Mouse (Mus musculus) kidney, adult 10 weeks (tissue): ENCODE results near the gene Gm19402. TPM values are rescaled to one million over a fixed set of nuclear protein-coding genes. Genes with fewer than 3 reads are reported as not detected.

Source experiments
- polyA plus RNA-seq: library from polyadenylated mRNA; stranded (reverse); fragments of 350-450 nt; fragmentation: Illumina TruSeq; extraction: RNeasy Lipid Tissue Mini Kit (QIAGEN cat#74804); gene quantifications from one replicate; pipeline ENCODE4 v1.2.3, GENCODE M21; 2014; ENCODE audit warnings: low read depth, low replicate concordance

Gene Gm19402
- polyA plus RNA-seq, result not detected

GRCm38 (mm10) chr10:77690356-77690807 lies at the start of gene Gm19402:
Gene Gm19402 (minus strand): TSS chr10:77690757.

DNA sequence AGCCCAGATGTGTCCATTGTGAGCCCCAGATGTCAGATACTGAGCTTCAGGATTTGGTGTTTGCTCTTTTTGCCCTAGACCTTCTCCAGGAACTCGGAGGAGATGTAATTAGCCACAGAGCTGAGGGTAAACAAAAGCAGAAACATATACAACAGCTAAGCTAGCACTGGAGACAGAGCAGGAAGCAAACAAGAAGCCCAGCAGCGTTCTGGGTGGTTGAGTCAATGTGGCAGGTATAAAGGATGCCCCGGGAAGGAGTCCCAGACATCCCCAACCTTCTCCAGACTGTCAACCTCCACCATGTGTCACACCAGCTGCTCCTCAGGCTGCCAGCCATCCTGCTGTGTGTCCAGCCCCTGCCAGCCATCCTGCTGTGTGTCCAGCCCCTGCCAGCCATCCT lies 35.6 kb upstream of the Gm19402 start, which contains the start of gene Gm10100:
TSS of gene Gm10100 (plus strand) at position 301 of the 400 bp plus-strand sequence.

GRCm38 (mm10) chr10:77720299-77720698 lies 29.7 kb upstream of the Gm19402 start, which contains the start of gene Krtap12-1:
Gene Krtap12-1 (plus strand): TSS chr10:77720599.

GRCm38 (mm10) chr10:77715507-77715906 lies 24.9 kb upstream of the Gm19402 start, which contains the start of gene Gm10142:
Gene Gm10142 (plus strand): TSS chr10:77715807.

DNA sequence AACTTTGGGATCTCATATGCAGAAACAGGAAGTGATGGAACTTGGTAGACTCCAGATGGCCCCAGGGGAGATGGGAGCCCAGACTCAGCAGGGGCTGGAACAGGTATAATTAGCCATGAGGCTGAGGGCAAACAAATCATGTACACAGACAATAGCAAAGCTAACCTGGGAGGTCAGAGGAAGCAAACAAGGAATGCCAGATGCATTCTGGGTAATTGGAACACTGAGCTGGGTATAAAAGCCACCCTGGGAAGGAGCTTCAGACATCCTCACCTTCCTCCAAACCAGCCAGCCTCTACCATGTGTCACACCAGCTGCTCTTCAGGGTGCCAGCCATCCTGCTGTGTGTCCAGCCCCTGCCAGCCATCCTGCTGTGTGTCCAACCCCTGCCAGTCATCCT lies 20.6 kb upstream of the Gm19402 start, which contains the start of gene Gm10024:
TSS of gene Gm10024 (plus strand) at position 301 of the 400 bp plus-strand sequence.

GRCm38 (mm10) chr10:77706326-77706725 lies 15.8 kb upstream of the Gm19402 start, which contains the start of gene Gm10272:
Gene Gm10272 (plus strand): TSS chr10:77706626.

DNA sequence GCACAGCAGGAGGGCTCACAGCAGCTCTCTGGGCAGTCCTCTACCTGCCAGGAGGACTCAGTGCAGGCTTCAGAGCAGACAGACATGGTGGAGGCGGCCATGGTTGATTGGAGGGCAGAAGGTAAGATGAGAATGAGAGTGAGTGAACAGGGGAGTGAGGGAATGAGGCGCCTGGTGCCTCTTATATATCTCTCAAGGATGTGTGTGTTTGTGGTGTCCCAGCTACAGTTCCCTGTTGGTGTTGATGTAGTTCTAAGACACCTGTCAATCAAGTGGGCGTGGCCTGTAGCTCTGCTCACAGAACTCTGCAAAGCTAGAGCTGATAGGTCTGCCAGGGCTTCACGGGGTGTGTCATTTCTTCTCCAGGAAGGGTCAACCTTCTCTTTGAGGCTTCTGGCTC lies 6.6 kb upstream of the Gm19402 start, which contains the start of gene Gm9508:
TSS of gene Gm9508 (minus strand) at position 101 of the 400 bp plus-strand sequence.

GRCm38 (mm10) chr10:77685895-77686664 lies 4.5 kb downstream of the Gm19402 start, which contains the start of gene Tspear:
Gene Tspear (plus strand): TSS chr10:77686569.

Other genes with a start within 250 kb of the Gm19402 start
- gene Fam207a, start 175.0 kb downstream of the Gm19402 start, polyA plus RNA-seq, result 1.1 TPM
- gene Itgb2, start 160.5 kb downstream of the Gm19402 start, polyA plus RNA-seq, result 0.28 TPM
- gene Pttg1ip, start 109.0 kb downstream of the Gm19402 start, polyA plus RNA-seq, result 229 TPM
- 77.9 TPM for gene Sumo3, start 84.7 kb downstream of the Gm19402 start, polyA plus RNA-seq
- not detected for gene Gm49325, start 84.6 kb downstream of the Gm19402 start, polyA plus RNA-seq
- gene Ube2g2, start 68.5 kb downstream of the Gm19402 start, polyA plus RNA-seq, result 6.5 TPM
- not detected for gene Tspear, start 4.2 kb downstream of the Gm19402 start, polyA plus RNA-seq
- gene Gm9508, start 6.5 kb upstream of the Gm19402 start, polyA plus RNA-seq, result not detected
- gene Gm10272, start 15.9 kb upstream of the Gm19402 start, polyA plus RNA-seq, result not detected
- not detected for gene Gm10024, start 20.7 kb upstream of the Gm19402 start, polyA plus RNA-seq
- not detected for gene Gm10142, start 25.1 kb upstream of the Gm19402 start, polyA plus RNA-seq
- not detected for gene Krtap12-1, start 29.8 kb upstream of the Gm19402 start, polyA plus RNA-seq
- not detected for gene Gm10100, start 35.7 kb upstream of the Gm19402 start, polyA plus RNA-seq
- gene Gm18596, start 51.9 kb upstream of the Gm19402 start, polyA plus RNA-seq, result not detected
- gene Gm9736, start 60.6 kb upstream of the Gm19402 start, polyA plus RNA-seq, result not detected
- not detected for gene Gm3233, start 68.9 kb upstream of the Gm19402 start, polyA plus RNA-seq
- not detected for gene Gm3238, start 80.6 kb upstream of the Gm19402 start, polyA plus RNA-seq
- gene Gm7138, start 86.2 kb upstream of the Gm19402 start, polyA plus RNA-seq, result not detected
- gene Gm3250, start 91.8 kb upstream of the Gm19402 start, polyA plus RNA-seq, result not detected
- not detected for gene Gm7137, start 97.4 kb upstream of the Gm19402 start, polyA plus RNA-seq
- not detected for gene Gm9639, start 104.3 kb upstream of the Gm19402 start, polyA plus RNA-seq
- not detected for gene Gm19668, start 108.4 kb upstream of the Gm19402 start, polyA plus RNA-seq
- gene Gm9507, start 121.1 kb upstream of the Gm19402 start, polyA plus RNA-seq, result not detected
- not detected for gene Gm2696, start 123.9 kb upstream of the Gm19402 start, polyA plus RNA-seq
- gene Krtap10-4, start 136.3 kb upstream of the Gm19402 start, polyA plus RNA-seq, result not detected
- gene Krtap10-10, start 145.2 kb upstream of the Gm19402 start, polyA plus RNA-seq, result not detected
- gene Gm36176, start 156.0 kb upstream of the Gm19402 start, polyA plus RNA-seq, result not detected
- not detected for gene Gm10318, start 162.1 kb upstream of the Gm19402 start, polyA plus RNA-seq
- gene Gm3285, start 171.2 kb upstream of the Gm19402 start, polyA plus RNA-seq, result not detected
- gene Lrrc3, start 211.8 kb upstream of the Gm19402 start, polyA plus RNA-seq, result 2.5 TPM